Mouse (Mus musculus) lung, postnatal 0 days (tissue): Measurements from ENCODE around the gene Polk. TPM values are rescaled to one million over a fixed set of nuclear protein-coding genes. Genes with fewer than 3 reads are reported as not detected.

Source experiments
- ATAC-seq: fragments of 200-750 bp; cut with Nextera tagmentation; 2 replicates; pipeline ENCODE4 v1.8.0; 2017; ENCODE audit warnings: moderate library complexity
- DNase-seq: peaks from one replicate; pipeline ENCODE4 v3.0.0-alpha.2; 2016; ENCODE audit warnings: low spot score
- H3K27ac ChIP-seq: fragments of 300-500 bp; sonication (generic); 2 replicates; pipeline ENCODE4 v1.5.1; 2014; ENCODE audit warnings: antibody characterized with exemption, mild to moderate bottlenecking, low read length, mixed read lengths
- H3K27me3 ChIP-seq: fragments of 300-500 bp; sonication (generic); replicated peaks from 2 replicates; pipeline ENCODE4 v1.6.1; 2014; ENCODE audit warnings: low read length, mixed read lengths; ENCODE audit not compliant: insufficient read depth
- H3K36me3 ChIP-seq: fragments of 300-500 bp; sonication (generic); 2 replicates; pipeline ENCODE4 v1.6.1; 2014; ENCODE audit warnings: low read length, mixed read lengths; ENCODE audit not compliant: insufficient read depth
- H3K4me1 ChIP-seq: fragments of 300-500 bp; sonication (generic); 2 replicates; pipeline ENCODE4 v1.6.1; 2014; ENCODE audit warnings: antibody characterized with exemption, low read depth, low read length, mixed read lengths; ENCODE audit not compliant: insufficient read depth
- H3K4me2 ChIP-seq: fragments of 300-500 bp; sonication (generic); replicated peaks from 2 replicates; pipeline ENCODE4 v1.6.1; 2014; ENCODE audit warnings: low read depth, mild to moderate bottlenecking, low read length, moderate library complexity, mixed read lengths
- H3K4me3 ChIP-seq: fragments of 300-500 bp; sonication (generic); 2 replicates; pipeline ENCODE4 v1.5.1; 2014; ENCODE audit warnings: low read depth, low read length
- H3K9ac ChIP-seq: fragments of 300-500 bp; sonication (generic); replicated peaks from 2 replicates; pipeline ENCODE4 v1.6.1; 2014; ENCODE audit warnings: low read depth, mild to moderate bottlenecking
- H3K9me3 ChIP-seq: fragments of 300-500 bp; sonication (generic); 2 replicates; pipeline ENCODE4 v1.6.1; 2016; ENCODE audit warnings: low read length, mixed read lengths
- CTCF ChIP-seq: IDR thresholded peaks from 2 replicates; pipeline ENCODE4 v1.5.1; 2016; ENCODE audit warnings: antibody characterized with exemption, mild to moderate bottlenecking
- EP300 ChIP-seq: IDR thresholded peaks from 2 replicates; pipeline ENCODE4 v1.6.1; 2016; ENCODE audit warnings: antibody characterized with exemption, mild to moderate bottlenecking, control low read depth
- WGBS: fragments of 180-500 bp; shearing (Covaris S2); extraction: QIAGEN DNeasy Blood & Tissue Kit; methylation state at CpG from one replicate; pipeline ENCODE4 v1.1.7; 2014; 5-methylcytosine and 5-hydroxymethylcytosine counted together
- polyA plus RNA-seq: library from polyadenylated mRNA; unstranded; fragments of >200 nt; fragmentation: Nextera tagmentation; extraction: Ambion mirVana; gene quantifications from 2 replicates; pipeline ENCODE4 v1.2.1, GENCODE M21; 2015

Gene Polk
- polyA plus RNA-seq, 1 experiment from 2014 or later: 4.6 TPM

GRCm38 (mm10) chr13:96521294-96521693 lies 21.1 kb downstream of the Polk start:
- 84% methylated on average over 3 of the region's 3 CpGs for WGBS
- Histone ChIP-seq H3K9ac (no peak overlapping the region), H3K4me1 (no peaks in the 10 kb centered on the region), H3K36me3 (no peaks in the 10 kb centered on the region), H3K9me3 (no peaks in the 10 kb centered on the region), H3K4me2 (no peak overlapping the region), H3K27ac (no peak overlapping the region), H3K27me3 (no peaks in the 10 kb centered on the region), H3K4me3 (no peak overlapping the region)
- DNase-seq (no peak), ATAC-seq (no peak)
- no peak for TF ChIP-seq CTCF
- no peak for TF ChIP-seq EP300

GRCm38 (mm10) chr13:96517335-96517734 lies 25.0 kb downstream of the Polk start:
- DNase-seq (no peak), ATAC-seq (no peak)
- Histone ChIP-seq H3K9me3 (no peaks in the 10 kb centered on the region), H3K4me3 (no peak overlapping the region), H3K27ac (no peak overlapping the region), H3K36me3 (no peaks in the 10 kb centered on the region), H3K27me3 (no peaks in the 10 kb centered on the region), H3K4me2 (no peak overlapping the region), H3K9ac (no peak overlapping the region), H3K4me1 (peaks cover 5% of the 10 kb centered on the region; the same call in 1 of the 2 replicates)
- TF ChIP-seq CTCF (no peak), EP300 (no peak)
- 76% methylated on average over 2 of the region's 2 CpGs for WGBS

- H3K27me3 ChIP-seq: no peaks in the 10 kb centered on the region
- no peak overlapping the region for H3K4me3 ChIP-seq
- H3K36me3 ChIP-seq: no peaks in the 10 kb centered on the region
- DNase-seq (no peak), ATAC-seq (no peak)
- TF ChIP-seq EP300 (no peak), CTCF (no peak)
- no peaks in the 10 kb centered on the region for H3K9me3 ChIP-seq
- peaks cover 11% of the 10 kb centered on the region; the same call in 1 of the 2 replicates for H3K4me1 ChIP-seq
- no peak overlapping the region for H3K9ac ChIP-seq
- WGBS: 96% methylated on average over 9 of the region's 9 CpGs
- H3K27ac ChIP-seq: no peak overlapping the region
- no peak overlapping the region for H3K4me2 ChIP-seq
Measured at GRCm38 (mm10) chr13:96516249-96516648, 26.1 kb downstream of the Polk start.

DNA sequence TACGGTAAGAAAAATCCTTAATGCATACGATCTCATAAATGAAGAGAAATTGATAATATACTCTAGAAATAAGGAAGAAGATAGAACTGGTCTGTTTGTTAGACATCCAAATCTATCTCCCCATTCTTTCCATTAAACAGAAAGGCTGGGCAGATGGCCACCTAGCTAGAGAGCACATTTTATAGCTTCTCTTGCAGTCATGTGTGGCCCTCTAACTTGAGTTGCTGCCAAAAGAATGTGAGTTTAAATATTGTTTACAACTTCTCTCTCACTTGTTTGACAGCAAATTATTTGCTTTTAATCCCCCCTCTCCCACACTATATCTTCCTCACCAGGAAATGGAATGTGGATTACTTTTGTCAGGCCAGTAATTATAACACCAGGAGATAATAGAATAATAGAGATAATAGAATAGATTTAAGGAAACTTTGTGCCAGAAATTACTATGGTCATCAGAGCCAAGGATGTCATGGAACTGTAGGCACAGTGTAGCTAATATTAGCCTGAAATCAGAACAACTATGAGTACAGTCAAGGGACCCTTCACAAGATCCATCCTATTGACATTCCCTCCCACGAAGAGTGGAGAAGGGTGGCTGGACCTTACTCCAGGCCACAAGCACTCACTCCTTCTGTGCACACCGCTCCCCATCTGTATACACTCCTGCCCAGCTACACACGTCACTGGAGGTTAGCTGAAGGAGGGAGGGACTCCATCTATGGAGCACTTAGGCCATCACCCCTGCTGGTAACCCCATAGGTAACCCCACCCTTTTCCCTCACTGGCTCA lies 28.0 kb downstream of the Polk start:
- ATAC-seq: 0 out of 2 replicates have a peak, but pooled peaks have one; percentile 10
- Histone ChIP-seq H3K4me3 (no peak overlapping the region), H3K27ac (no peak overlapping the region), H3K9ac (no peak overlapping the region), H3K36me3 (no peaks in the 10 kb centered on the region), H3K9me3 (no peaks in the 10 kb centered on the region), H3K4me1 (peaks cover 11% of the 10 kb centered on the region; the same call in 1 of the 2 replicates), H3K4me2 (no peak overlapping the region), H3K27me3 (no peaks in the 10 kb centered on the region)
- TF ChIP-seq EP300 (no peak), CTCF (no peak)
- 60% methylated on average over 5 of the region's 5 CpGs for WGBS
- DNase-seq: peak; percentile 18

GRCm38 (mm10) chr13:96511893-96512292 lies 30.5 kb downstream of the Polk start:
- 33% methylated on average over 5 of the region's 5 CpGs for WGBS
- H3K9ac ChIP-seq: no peak overlapping the region
- peak; percentile 37 for DNase-seq
- no peaks in the 10 kb centered on the region for H3K9me3 ChIP-seq
- no peak for TF ChIP-seq CTCF
- TF ChIP-seq EP300: peak; percentile 44; the same call in 1 of the 2 replicates
- no peaks in the 10 kb centered on the region for H3K27me3 ChIP-seq
- no peaks in the 10 kb centered on the region for H3K36me3 ChIP-seq
- no peak overlapping the region for H3K27ac ChIP-seq
- H3K4me1 ChIP-seq: peaks cover 11% of the 10 kb centered on the region; the same call in 1 of the 2 replicates
- H3K4me2 ChIP-seq: no peak overlapping the region
- no peak overlapping the region for H3K4me3 ChIP-seq
- peak; percentile 11; the same call in 1 of the 2 replicates for ATAC-seq

DNA sequence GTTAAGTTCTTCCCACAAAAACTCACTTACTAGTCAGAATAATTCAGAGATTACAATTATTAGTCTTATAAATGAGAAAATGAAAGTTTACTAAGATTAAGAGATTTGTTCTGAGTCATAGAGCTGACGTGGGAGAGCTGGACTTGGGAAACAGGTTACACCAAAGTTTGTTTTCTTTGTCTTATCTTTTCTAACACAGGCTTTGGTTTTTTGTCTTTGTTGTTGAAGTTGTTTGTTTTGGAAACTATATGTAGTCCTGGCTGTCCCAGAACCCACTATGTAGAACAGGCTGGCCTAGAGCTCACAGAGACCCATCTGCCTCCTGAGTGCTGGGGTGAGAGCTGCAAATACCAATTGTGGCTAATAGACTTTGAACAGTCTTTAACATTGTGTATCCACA lies 31.1 kb downstream of the Polk start:
- Histone ChIP-seq H3K27ac (peak overlapping the region; percentile 34; the same call in 1 of the 2 replicates), H3K36me3 (no peaks in the 10 kb centered on the region), H3K4me3 (no peak overlapping the region), H3K9ac (no peak overlapping the region), H3K27me3 (no peaks in the 10 kb centered on the region), H3K4me2 (no peak overlapping the region), H3K9me3 (no peaks in the 10 kb centered on the region), H3K4me1 (peaks cover 11% of the 10 kb centered on the region; the same call in 1 of the 2 replicates)
- no peak for TF ChIP-seq CTCF
- no peak for TF ChIP-seq EP300
- WGBS: 52% methylated on average over 1 of the region's 1 CpGs
- DNase-seq (peak; percentile 46), ATAC-seq (0 out of 2 replicates have a peak, but pooled peaks have one; percentile 7)
